In the genomic region with DNA sequence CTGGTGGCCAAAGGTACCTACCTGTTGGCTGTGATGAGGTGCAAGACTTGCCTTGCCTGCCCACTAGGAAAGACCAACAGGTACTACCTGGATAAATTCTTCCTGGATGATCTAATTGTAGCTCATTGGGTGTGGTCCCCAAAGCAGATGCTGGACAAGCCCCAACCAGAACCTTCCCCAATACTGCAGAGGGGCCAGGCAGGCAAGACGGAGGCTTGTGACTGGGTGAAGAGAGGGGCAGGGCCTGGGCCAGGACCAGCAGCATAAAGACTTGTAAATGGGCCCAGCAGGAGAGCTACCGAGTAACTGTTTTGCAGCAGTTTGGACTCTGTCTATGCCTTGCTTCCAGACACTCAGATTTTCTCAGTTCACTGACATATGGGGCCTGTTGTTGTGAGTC, we compare ENCODE assay signal across 19 mouse cellular contexts. TPM values are rescaled to one million over a fixed set of nuclear protein-coding genes. Genes with fewer than 3 reads are reported as not detected.
DNase-seq lines count a peak whose midpoint lies in the region; ATAC-seq and TF ChIP-seq lines count a peak whose summit lies in the region.
"Had no signal": no experiment of that assay in that cellular context is flagged by ENCODE, and none has a peak within 500 bp of the region (broad histone marks: within the 10 kb centered on the region; RNA-seq: fewer than 3 reads in every experiment).

No protein-coding gene starts in this region.

- no peak overlapping the region for H3K27ac ChIP-seq in hindbrain, embryonic 15.5 days (replicated peaks)
- H3K27ac ChIP-seq in hindbrain, postnatal 0 days = no peak overlapping the region
- no peak overlapping the region for H3K27ac ChIP-seq in midbrain, embryonic 12.5 days (replicated peaks)
- H3K27ac ChIP-seq in midbrain, embryonic 15.5 days = no peak overlapping the region
- no peak overlapping the region for H3K27ac ChIP-seq in embryonic facial prominence, embryonic 15.5 days (replicated peaks)
- no peak overlapping the region for H3K27ac ChIP-seq in cerebellum, adult 2 months (ENCODE audit: insufficient read depth, low read length)
- H3K27ac ChIP-seq: left cerebral cortex, adult 2 months had no signal

- no peak for ATAC-seq in hindbrain, embryonic 15.5 days (ENCODE audit: low FRiP score, low read depth)
- no peak for ATAC-seq in hindbrain, postnatal 0 days
- ATAC-seq in midbrain, embryonic 12.5 days (ENCODE audit: low FRiP score, low read depth) = no peak
- ATAC-seq in midbrain, embryonic 15.5 days (replicated peaks) = no peak
- ATAC-seq in embryonic facial prominence, embryonic 15.5 days (ENCODE audit: insufficient number of reproducible peaks, low FRiP score, low TSS enrichment, low read depth) = no peak
- ATAC-seq: intestine, embryonic 16.5 days had no signal

- H3K4me3 ChIP-seq in hindbrain, embryonic 15.5 days = no peak overlapping the region
- H3K4me3 ChIP-seq in hindbrain, postnatal 0 days (ENCODE audit: low read length) = no peak overlapping the region
- H3K4me3 ChIP-seq in midbrain, embryonic 12.5 days = no peak overlapping the region
- H3K4me3 ChIP-seq in midbrain, embryonic 15.5 days = no peak overlapping the region
- 0 out of 2 replicates have a peak overlapping the region, but pooled peaks have one; percentile 48 for H3K4me3 ChIP-seq in embryonic facial prominence, embryonic 15.5 days (replicated peaks)
- no peak overlapping the region for H3K4me3 ChIP-seq in cerebellum, adult 2 months (replicated peaks; ENCODE audit: insufficient read depth, low read depth, low read length)

- no peak for TF ChIP-seq CTCF in hindbrain, postnatal 0 days (IDR thresholded peaks at IDR 0.05; ENCODE audit: low read depth)
- TF ChIP-seq CTCF in cerebellum, adult 2 months (IDR thresholded peaks at IDR 0.05; ENCODE audit: borderline replicate concordance, insufficient read depth, low read depth, low read length) = no peak

- H3K4me1 ChIP-seq in hindbrain, embryonic 15.5 days (replicated peaks) = peaks cover 13% of the 10 kb centered on the region; the same call in 1 of the 2 replicates
- no peaks in the 10 kb centered on the region for H3K4me1 ChIP-seq in hindbrain, postnatal 0 days (ENCODE audit: insufficient read depth, low read length)
- peaks cover 20% of the 10 kb centered on the region for H3K4me1 ChIP-seq in midbrain, embryonic 12.5 days
- H3K4me1 ChIP-seq in midbrain, embryonic 15.5 days = peaks cover 18% of the 10 kb centered on the region
- peaks cover 10% of the 10 kb centered on the region for H3K4me1 ChIP-seq in embryonic facial prominence, embryonic 15.5 days
- H3K4me1 ChIP-seq in cerebellum, adult 2 months (ENCODE audit: control insufficient read depth, insufficient read depth, low read length) = no peaks in the 10 kb centered on the region

- no peak overlapping the region for H3K9ac ChIP-seq in hindbrain, embryonic 15.5 days
- H3K9ac ChIP-seq in hindbrain, postnatal 0 days (replicated peaks; ENCODE audit: low read length) = no peak overlapping the region
- no peak overlapping the region for H3K9ac ChIP-seq in midbrain, embryonic 12.5 days (replicated peaks)
- no peak overlapping the region for H3K9ac ChIP-seq in midbrain, embryonic 15.5 days
- H3K9ac ChIP-seq in embryonic facial prominence, embryonic 15.5 days = no peak overlapping the region
- H3K9ac ChIP-seq: heart, embryonic 12.5 days had no signal

- no peak for TF ChIP-seq POLR2A in cerebellum, adult 2 months (IDR thresholded peaks at IDR 0.05; ENCODE audit: borderline replicate concordance, insufficient read depth, low read length)

- peak overlapping the region; percentile 95; the same call in 1 of the 2 replicates for H3K4me2 ChIP-seq in hindbrain, embryonic 15.5 days
- H3K4me2 ChIP-seq in hindbrain, postnatal 0 days (ENCODE audit: low read depth, low read length) = no peak overlapping the region
- H3K4me2 ChIP-seq in midbrain, embryonic 12.5 days (replicated peaks) = peak overlapping the region; percentile 80; the same call in 1 of the 2 replicates
- no peak overlapping the region for H3K4me2 ChIP-seq in midbrain, embryonic 15.5 days
- 0 out of 2 replicates have a peak overlapping the region, but pooled peaks have one; percentile 15 for H3K4me2 ChIP-seq in embryonic facial prominence, embryonic 15.5 days (replicated peaks)

- WGBS in hindbrain, embryonic 15.5 days = 31% methylated on average over 2 of the region's 2 CpGs
- WGBS in hindbrain, postnatal 0 days = 35% methylated on average over 2 of the region's 2 CpGs
- WGBS in midbrain, embryonic 12.5 days = 32% methylated on average over 2 of the region's 2 CpGs
- WGBS in midbrain, embryonic 15.5 days = 24% methylated on average over 2 of the region's 2 CpGs
- 26% methylated on average over 2 of the region's 2 CpGs for WGBS in embryonic facial prominence, embryonic 15.5 days
- WGBS in cerebellum, adult 2 months = 69% methylated on average over 2 of the region's 2 CpGs

- H3K27me3 ChIP-seq in hindbrain, embryonic 15.5 days = peaks cover 27% of the 10 kb centered on the region
- peaks cover 9% of the 10 kb centered on the region for H3K27me3 ChIP-seq in hindbrain, postnatal 0 days (ENCODE audit: insufficient read depth, low read length)
- peaks cover 71% of the 10 kb centered on the region for H3K27me3 ChIP-seq in midbrain, embryonic 12.5 days
- peaks cover 41% of the 10 kb centered on the region for H3K27me3 ChIP-seq in midbrain, embryonic 15.5 days (replicated peaks)
- peaks cover 57% of the 10 kb centered on the region for H3K27me3 ChIP-seq in embryonic facial prominence, embryonic 15.5 days
- no peaks in the 10 kb centered on the region for H3K27me3 ChIP-seq in cerebellum, adult 2 months (ENCODE audit: control insufficient read depth, insufficient read depth, low read length)

- DNase-seq in hindbrain, postnatal 0 days (ENCODE audit: low spot score) = no peak
- DNase-seq in ES-CJ7 (ENCODE audit: low read depth, low spot score) = peak; percentile 93
- DNase-seq in cerebellum, adult 2 months = no peak
- DNase-seq in lung, postnatal 36 days = no peak
- DNase-seq: adrenal gland, postnatal 36 days; cerebellum, postnatal 10 days; embryo, embryonic 11 days; lung, adult 18-20 months; right cerebral cortex, postnatal 25 days; thymus, adult 18-20 months had no signal

- no peaks in the 10 kb centered on the region for H3K9me3 ChIP-seq in hindbrain, embryonic 15.5 days
- H3K9me3 ChIP-seq in hindbrain, postnatal 0 days (ENCODE audit: low read length) = no peaks in the 10 kb centered on the region
- no peaks in the 10 kb centered on the region for H3K9me3 ChIP-seq in midbrain, embryonic 12.5 days
- H3K9me3 ChIP-seq in midbrain, embryonic 15.5 days = no peaks in the 10 kb centered on the region
- no peaks in the 10 kb centered on the region for H3K9me3 ChIP-seq in embryonic facial prominence, embryonic 15.5 days (replicated peaks)
- H3K9me3 ChIP-seq: heart, embryonic 12.5 days had no signal

- H3K36me3 ChIP-seq in hindbrain, embryonic 15.5 days = no peaks in the 10 kb centered on the region
- H3K36me3 ChIP-seq in hindbrain, postnatal 0 days (ENCODE audit: insufficient read depth, low read length) = no peaks in the 10 kb centered on the region
- no peaks in the 10 kb centered on the region for H3K36me3 ChIP-seq in midbrain, embryonic 12.5 days
- no peaks in the 10 kb centered on the region for H3K36me3 ChIP-seq in midbrain, embryonic 15.5 days (replicated peaks)
- no peaks in the 10 kb centered on the region for H3K36me3 ChIP-seq in embryonic facial prominence, embryonic 15.5 days
- H3K36me3 ChIP-seq: heart, embryonic 12.5 days had no signal

RNA-seq across cellular contexts. Expression of gene Slco4a1, which starts 1.6 kb away (rescaled TPM):
- polyA plus RNA-seq in hindbrain, embryonic 15.5 days (2015; fragmentation: Nextera tagmentation; extraction: Ambion mirVana) = 1.9 and 2.2 TPM in 2 replicates
- 4.0 and 5.4 TPM in 2 replicates for total RNA-seq in hindbrain, postnatal 0 days (2014; rRNA removed)
- polyA plus RNA-seq in hindbrain, postnatal 0 days (2015; fragmentation: Nextera tagmentation; extraction: Ambion mirVana) = 2.0 and 2.9 TPM in 2 replicates
- polyA plus RNA-seq in midbrain, embryonic 12.5 days (2016; fragmentation: Nextera tagmentation; extraction: Ambion mirVana) = 3.5 and 4.1 TPM in 2 replicates
- 1.5 and 1.7 TPM in 2 replicates for polyA plus RNA-seq in midbrain, embryonic 15.5 days (2015; fragmentation: Nextera tagmentation; extraction: Ambion mirVana)
- 3.1 and 3.4 TPM in 2 replicates for polyA plus RNA-seq in embryonic facial prominence, embryonic 15.5 days (2015; fragmentation: Nextera tagmentation; extraction: Ambion mirVana)
- 18.6 and 25.3 TPM in 2 replicates for polyA plus RNA-seq in cerebellum, adult 2 months (2012; rRNA removed)

RNA-seq across cellular contexts. Expression of gene Ntsr1, which starts 42.1 kb away (rescaled TPM):
- 2.7 and 2.8 TPM in 2 replicates for polyA plus RNA-seq in hindbrain, embryonic 15.5 days (2015; fragmentation: Nextera tagmentation; extraction: Ambion mirVana)
- total RNA-seq in hindbrain, postnatal 0 days (2014; rRNA removed) = 9.0 and 11.1 TPM in 2 replicates
- polyA plus RNA-seq in hindbrain, postnatal 0 days (2015; fragmentation: Nextera tagmentation; extraction: Ambion mirVana) = 2.8 and 2.9 TPM in 2 replicates
- polyA plus RNA-seq in midbrain, embryonic 12.5 days (2016; fragmentation: Nextera tagmentation; extraction: Ambion mirVana) = 0.15 and 0.29 TPM in 2 replicates
- 2.2 and 3.2 TPM in 2 replicates for polyA plus RNA-seq in midbrain, embryonic 15.5 days (2015; fragmentation: Nextera tagmentation; extraction: Ambion mirVana)
- 0.32 and 0.45 TPM in 2 replicates for polyA plus RNA-seq in embryonic facial prominence, embryonic 15.5 days (2015; fragmentation: Nextera tagmentation; extraction: Ambion mirVana)
- 0.79 and 1.3 TPM in 2 replicates for polyA plus RNA-seq in cerebellum, adult 2 months (2012; rRNA removed)
- total RNA-seq: adrenal gland, postnatal 36 days; hematopoietic stem cell, adult 5-6 weeks had no signal
- polyA plus RNA-seq: C2C12 had no signal

Comparison
In these comparisons a context has a peak if more than half of its experiments do, and no peak if none do; other contexts are left out.
1. H3K4me2 ChIP-seq: peak in hindbrain, embryonic 15.5 days (single experiment), midbrain, embryonic 12.5 days (single experiment) and embryonic facial prominence, embryonic 15.5 days (single experiment); none in hindbrain, postnatal 0 days (single experiment) and midbrain, embryonic 15.5 days (single experiment).